Mouse (Mus musculus): ENCODE results near the gene Sart3. TPM values are rescaled to one million over a fixed set of nuclear protein-coding genes. Genes with fewer than 3 reads are reported as not detected.

Sart3 gene
- total RNA-seq, 2 experiments from 2014 or later: 29.1 to 35.0 TPM

DNA sequence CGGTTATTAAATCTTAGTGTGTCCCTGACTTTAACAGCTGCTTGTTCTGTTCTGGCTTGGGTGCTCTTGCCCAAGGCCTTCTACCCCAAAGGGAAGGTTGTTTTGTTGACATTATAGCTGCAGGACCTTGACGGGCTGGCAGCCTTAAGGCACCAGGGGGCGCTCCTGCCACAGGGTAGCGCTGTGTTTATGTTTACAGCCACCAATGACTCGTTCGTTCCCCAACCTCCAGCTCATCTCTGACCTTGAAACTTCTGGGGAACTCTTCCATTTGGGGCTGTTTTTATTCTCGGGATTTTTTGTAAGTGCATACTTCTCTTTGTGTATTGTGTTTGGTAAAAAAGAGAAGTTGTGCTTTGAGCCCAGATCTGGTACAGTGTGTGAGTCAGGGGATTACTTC, 1.4 kb upstream of the Sart3 start:
- intact Hi-C loops (cut with DNase I): loop anchor here (1.0 to 5.0 kb wide), 3 partner anchors 42 to 179 kb away; no protein-coding TSS in a partner anchor
- DNase-seq (ENCODE audit: extremely low spot score in 1 of 2, low spot score in 2 of 2): peak; percentile 73 to 88

DNA sequence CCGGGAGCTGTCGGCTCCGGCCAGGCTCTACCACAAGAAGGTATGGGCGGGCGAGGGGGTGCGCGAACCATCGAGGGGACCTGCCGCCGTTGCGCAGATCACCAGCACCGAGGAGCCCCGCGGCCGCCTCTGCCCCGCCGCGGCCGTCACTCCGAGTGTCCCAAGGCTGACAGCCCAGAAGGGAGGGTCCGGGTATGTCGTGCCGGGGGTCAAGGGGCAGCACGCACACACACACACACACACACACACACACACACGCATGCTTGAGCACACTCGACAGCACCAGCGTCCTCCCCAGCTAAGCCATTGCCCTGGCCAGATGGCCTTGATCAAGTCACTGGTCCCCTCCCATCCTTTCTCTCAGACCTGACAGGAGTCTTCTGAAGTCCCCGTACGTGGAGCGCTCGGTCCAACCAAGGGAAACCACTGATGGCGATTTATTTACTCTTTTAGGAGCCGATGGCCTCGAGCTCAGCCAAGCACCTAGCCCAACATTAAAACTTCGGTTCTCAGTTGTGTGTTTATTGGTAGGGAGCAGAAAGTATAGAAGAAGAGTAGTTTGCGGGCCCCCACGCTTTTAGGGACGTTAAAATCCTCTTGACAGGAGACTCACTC, 702 bp upstream of the Sart3 start:
- intact Hi-C loops (cut with DNase I): loop anchor here (1.0 to 5.0 kb wide), 3 partner anchors 42 to 179 kb away; no protein-coding TSS in a partner anchor
- no peak for DNase-seq (ENCODE audit: extremely low spot score in 1 of 2, low spot score in 2 of 2)

DNA sequence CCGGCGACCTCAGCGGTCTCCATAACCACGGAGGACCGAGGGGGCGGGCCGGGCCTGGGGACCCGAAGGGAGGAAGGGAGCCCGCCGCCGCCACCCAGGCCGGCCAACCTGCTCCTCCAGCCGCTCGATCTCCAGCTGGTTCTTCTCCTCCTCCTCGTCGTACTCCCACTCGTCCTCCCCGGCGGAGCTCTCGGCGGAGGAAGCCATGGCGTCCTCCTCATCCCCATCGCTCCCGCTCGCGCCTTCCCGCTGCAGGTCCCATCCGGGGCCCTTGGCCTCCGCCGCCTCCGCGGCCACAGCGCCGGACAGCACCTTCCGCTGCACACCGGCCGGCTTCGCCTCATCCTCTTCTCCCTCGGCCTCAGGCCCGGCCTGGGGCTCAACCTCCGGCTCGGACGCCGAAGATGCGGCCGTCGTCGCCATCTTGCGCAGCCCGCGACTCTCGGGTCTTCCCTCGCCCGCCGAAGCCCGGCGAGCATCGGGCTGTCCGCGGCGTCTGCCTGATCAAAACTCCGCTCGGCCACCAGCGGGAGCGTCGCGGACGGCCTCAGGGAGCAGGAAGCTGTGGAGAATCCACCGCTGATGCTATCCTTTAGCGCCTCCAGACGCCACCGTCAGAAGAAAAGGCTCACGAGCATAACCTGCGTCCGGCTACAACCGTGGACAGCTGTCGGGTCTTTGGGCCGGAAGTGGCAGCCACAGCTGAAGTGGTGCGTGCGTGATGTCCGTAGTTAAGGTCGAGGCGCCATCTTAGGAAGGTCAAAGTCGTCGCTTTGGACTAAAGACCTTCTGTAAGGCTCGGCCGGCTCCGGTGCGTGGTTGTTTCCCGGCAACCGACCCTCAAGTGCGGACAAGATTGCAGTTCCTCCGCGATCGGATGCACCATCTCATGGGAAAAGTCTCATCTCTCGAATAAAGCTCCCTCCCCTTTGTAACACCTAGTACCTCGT, 822 bp downstream of the Sart3 start:
- intact Hi-C loops (cut with DNase I): loop anchor here (2.0 to 5.0 kb wide), 2 partner anchors 73 to 181 kb away; no protein-coding TSS in a partner anchor
- peak; percentile 88 to 90 for DNase-seq (ENCODE audit: extremely low spot score in 1 of 2, low spot score in 2 of 2)

DNA sequence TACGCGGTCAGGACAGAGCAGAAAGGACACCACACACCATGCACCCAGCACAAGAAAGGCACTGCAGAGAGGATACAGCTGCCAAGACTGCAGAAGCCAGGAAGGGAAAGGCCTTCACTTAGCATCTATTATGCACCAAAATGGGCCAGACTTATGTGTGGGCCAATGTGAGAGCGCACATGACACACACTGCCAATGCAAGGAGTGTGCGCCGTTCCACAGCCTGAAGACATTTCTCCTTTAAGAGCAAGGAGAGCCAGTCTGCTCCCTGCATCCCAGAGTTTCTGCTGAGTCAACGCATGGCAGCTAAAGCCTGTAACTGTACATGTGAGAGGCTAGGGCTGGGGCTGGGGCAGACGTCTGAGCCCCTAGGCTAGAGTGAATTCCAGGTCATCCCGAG, 3.5 kb downstream of the Sart3 start:
- intact Hi-C loops (cut with DNase I): no loop called here
- DNase-seq (ENCODE audit: extremely low spot score in 1 of 2, low spot score in 2 of 2): no peak

DNA sequence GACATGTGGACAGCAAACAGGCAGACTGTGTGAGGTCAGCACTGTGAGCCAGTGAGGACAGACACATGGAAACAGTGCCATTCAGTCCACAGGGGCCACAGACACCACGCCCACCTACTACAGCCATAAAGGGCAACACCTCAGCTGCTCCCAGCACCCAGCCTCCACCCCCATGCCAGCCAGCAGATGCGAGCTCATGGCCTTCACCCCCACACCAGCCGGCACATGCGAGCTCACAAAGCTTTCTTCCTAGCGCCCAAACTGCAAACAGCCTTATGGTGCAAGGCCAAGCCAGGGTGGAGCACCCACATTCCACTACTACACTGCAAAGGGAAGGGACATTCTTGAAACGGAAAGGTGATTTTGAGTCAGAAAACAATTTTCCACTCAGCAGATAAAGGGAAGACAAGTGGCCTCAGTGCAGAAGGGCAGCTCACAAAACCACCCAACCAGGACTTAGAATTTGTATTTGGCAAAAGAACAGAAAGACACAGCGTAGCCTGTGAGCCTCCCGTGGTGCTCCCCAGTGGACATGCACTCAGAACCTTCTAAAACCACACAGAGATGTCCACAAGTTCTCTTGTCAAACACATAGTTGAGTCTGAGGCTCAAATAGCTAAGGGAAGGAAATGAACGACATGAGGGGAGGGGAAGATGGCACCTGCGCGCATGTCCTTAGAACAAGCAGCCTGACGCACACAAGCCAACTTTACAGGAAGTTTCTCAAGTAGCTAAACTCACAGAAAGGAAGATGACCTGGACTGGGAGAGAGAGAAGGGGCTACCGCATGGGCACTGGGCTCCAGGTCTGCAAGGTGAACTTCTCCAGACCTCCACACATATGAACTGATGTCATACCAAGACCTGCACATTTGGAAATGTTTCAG, 6.4 kb downstream of the Sart3 start:
- no peak for DNase-seq (ENCODE audit: extremely low spot score in 1 of 2, low spot score in 2 of 2)
- intact Hi-C loops (cut with DNase I): no loop called here

DNA sequence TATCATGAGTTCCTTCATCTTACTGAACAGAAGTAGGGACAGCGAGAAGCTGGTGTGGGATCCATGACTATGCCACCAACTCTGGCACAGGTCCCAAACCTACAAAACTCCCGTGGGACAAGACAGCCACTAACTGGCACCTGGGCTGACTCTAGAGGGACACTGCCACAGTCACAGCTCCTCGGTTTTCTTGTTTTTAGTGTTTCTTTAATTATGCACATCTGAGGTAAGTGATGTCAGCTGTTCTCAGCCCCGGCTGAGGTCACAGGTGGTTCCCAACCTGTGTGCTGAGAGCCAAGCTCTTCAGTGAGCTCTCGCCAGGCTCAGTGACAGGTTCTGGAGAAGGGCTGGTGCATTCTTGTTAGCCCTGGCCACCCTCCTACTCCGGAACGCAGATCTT, 7.9 kb downstream of the Sart3 start:
- intact Hi-C loops (cut with DNase I): no loop called here
- no peak for DNase-seq (ENCODE audit: extremely low spot score in 1 of 2, low spot score in 2 of 2)

DNA sequence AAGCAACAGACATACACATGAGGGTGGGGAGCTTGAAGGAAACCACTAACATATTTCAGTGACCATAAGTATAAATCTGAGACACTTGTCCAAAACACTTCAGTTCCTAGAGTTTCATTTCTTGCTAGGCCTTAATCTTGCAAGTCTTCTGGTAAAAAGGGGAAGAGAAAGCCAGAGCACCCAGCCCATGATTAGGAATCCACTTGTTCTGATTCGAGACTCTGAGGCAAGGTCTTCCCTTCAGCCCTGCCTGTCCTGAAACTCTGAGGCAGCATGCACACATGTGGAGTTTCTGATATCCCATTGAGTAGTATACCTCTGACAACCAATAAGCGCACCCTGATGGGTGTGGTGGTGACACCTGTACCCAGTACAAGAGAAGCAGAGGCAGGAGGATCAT, 10.7 kb downstream of the Sart3 start:
- no peak for DNase-seq (ENCODE audit: extremely low spot score in 1 of 2, low spot score in 2 of 2)
- intact Hi-C loops (cut with DNase I): no loop called here

DNA sequence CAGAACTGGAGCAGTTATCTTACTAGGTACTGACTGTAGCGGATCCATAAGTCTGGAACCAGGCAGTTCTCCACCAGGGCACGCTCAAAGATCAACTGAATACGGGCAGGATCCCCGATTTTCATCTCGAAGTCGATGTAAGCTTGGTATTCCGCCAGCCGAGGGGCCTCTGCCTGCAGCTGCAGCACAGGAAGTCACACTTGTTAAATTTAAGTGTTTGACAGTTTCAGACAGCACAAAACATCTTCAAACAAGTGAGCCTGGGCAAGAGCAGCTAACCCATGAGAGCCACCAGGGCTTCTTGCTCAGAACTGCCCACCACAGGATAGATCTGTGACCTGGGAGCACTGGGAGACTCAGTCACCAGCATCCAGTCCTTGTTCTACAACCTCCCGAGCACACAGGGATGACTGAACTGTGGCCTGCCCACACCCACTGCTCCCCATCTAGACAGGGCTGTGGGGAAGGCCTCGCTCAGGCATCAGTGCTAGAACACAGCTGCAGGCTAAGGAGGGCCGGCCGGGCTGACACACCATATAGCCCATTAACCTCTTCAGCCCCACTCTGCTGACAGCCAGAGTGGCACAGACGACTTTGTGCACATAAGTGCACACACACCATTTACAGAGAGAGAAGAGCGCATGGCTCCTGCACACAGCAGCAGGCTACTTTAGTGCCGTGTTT, 16.8 kb downstream of the Sart3 start:
- intact Hi-C loops (cut with DNase I): no loop called here
- DNase-seq (ENCODE audit: extremely low spot score in 1 of 2, low spot score in 2 of 2): no peak

DNA sequence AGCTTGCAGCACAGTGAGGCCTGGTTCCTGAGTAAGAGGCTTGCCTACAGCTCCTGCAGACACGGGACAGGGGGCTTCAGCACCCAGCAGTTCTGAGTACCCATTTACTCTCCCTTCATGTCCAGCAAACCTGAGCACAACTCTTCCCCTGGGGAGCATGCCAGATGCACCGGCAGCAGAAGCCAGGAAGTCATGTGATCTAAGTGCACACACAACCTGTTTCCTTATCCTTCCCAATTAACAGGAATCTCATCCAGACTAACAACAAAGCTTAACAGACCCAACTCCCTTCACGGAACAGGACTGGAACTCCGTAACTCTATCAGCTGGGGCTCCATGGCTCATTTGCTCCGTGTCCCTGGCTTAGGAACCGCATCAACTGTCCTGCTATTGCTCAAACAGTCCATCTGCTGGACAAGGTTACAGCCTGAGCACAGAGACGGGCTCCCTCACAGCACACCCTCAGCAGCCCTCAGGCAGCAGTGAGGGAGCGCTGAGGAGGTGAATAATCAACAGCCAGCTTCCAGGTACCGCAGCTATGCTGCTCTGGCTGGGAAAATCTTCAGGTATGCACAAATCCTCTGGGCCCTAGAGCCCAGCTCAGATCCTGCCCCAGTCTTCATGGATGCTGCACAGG, 20.7 kb downstream of the Sart3 start:
- intact Hi-C loops (cut with DNase I): no loop called here

DNA sequence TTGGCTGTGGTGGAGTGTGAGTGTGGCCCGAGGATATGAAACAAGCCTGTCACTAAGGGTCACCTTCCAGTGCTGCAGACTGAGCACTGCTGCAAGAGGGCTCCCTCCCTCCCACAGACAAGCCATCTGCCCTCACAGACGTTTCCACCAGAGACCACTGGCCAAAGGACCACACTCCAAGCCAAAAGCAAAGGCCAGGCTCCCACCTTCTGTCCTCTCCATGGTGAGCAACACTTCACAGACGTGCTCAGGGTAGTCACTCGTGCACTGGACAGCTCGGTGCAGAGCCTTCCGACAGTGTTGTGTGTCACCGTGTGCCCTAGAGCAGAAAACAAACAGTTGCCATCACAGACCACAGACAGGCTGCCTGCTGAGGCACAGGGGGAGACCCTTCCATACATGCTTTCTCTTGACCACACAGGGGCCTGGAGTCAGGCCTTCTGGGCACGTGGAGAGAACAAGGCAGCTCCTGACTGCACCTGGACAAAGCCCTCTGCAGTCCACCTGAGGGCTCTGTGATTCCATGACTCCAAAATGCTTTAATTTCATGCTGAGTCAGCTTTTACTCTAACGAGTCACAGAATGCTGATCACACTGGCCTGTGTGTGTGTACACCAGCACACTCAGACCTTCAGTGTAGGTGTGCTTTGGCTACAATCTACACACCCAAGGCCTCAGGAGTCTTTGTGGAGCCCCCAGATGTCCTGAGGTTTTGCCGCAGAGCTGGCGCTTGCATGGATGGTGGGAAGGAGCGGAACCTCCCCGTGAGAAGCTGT, 23.6 kb downstream of the Sart3 start:
- no peak for DNase-seq (ENCODE audit: extremely low spot score in 1 of 2, low spot score in 2 of 2)
- intact Hi-C loops (cut with DNase I): no loop called here

More for the DNA sequence above, 20.7 kb downstream of the Sart3 start:
- DNase-seq (ENCODE audit: extremely low spot score in 1 of 2, low spot score in 2 of 2): no peak

DNA sequence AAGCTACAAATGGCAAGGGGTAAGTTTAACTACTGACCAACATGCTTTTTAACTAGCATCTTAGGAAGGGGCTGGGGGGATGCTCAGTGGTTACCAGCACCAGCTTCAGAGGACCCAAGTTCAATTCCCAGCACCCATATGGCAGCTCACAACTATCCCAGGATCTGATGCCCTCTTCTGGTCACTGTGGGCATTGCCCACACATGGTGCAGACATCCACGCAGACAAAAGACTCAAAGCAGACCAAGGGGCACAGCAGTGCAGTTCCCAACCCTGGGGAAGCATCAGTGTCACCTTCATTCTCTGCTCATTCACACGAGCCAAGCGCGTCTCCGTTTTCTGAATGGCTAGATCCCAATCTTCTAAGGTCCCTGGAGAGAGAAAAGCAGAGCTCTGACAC, 24.7 kb downstream of the Sart3 start:
- DNase-seq (ENCODE audit: extremely low spot score in 1 of 2, low spot score in 2 of 2): no peak
- intact Hi-C loops (cut with DNase I): no loop called here

DNA sequence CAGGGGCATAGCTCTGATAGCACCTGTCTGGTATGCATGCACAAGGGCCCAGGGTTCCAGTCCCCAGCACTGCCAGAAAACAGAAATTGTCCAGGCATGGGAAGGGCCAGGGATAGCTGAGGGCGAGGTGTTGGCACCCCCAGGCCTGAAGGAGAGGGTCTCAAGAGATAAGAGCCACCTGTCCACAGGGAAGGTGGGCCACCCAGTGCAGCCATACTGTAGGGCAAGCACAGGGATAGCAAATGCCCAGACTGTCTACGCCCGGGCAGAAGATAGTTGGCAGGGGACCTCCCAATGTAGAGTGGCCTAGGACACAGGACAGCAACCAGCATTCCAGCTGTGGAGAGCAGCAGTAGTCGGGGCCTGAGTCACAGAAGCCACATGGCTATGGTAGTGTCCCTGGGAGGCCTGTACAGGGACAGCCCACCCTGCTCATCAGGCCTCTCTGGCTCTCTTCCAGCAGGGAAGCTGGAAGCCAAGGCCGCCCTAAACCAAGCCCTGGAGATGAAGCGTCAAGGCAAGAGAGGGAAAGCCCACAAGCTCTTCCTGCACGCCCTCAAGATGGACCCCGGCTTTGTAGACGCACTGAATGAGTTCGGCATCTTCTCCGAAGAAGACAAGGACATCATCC, 34.6 kb downstream of the Sart3 start:
- intact Hi-C loops (cut with DNase I): loop anchor here (10.0 kb wide), 1 partner anchor 463 kb away; no protein-coding TSS in a partner anchor
- no peak for DNase-seq (ENCODE audit: extremely low spot score in 1 of 2, low spot score in 2 of 2)

DNA sequence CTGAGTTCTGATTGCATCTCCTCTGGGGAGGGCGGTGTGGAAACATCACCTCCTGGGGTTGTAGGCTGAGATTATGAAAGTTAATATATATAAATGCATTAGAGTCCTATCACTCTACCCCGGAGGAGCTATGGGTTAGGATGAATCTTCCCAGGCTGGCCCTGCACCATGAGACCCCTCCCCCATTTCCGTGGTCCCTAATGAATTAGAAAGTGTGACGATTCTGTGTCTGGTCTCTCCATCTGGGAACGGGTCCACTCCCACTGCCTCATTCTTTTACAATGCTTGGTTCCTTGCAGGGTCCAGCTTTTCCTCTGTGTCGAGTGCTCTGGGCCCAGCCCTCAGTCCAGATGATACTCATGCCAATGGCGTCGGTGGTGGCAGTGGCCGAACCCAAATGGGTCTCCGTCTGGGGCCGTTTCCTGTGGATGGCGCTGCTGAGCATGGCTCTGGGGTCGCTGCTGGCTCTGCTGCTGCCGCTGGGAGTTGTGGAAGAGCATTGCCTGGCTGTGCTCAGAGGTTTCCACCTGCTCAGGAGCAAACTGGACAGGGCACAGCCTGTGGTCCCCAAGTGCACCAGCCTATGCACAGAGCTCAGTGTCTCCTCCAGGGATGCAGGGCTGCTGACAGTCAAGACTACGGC, 35.7 kb downstream of the Sart3 start:
- intact Hi-C loops (cut with DNase I): loop anchor here (10.0 kb wide), 1 partner anchor 462 kb away; no protein-coding TSS in a partner anchor

DNA sequence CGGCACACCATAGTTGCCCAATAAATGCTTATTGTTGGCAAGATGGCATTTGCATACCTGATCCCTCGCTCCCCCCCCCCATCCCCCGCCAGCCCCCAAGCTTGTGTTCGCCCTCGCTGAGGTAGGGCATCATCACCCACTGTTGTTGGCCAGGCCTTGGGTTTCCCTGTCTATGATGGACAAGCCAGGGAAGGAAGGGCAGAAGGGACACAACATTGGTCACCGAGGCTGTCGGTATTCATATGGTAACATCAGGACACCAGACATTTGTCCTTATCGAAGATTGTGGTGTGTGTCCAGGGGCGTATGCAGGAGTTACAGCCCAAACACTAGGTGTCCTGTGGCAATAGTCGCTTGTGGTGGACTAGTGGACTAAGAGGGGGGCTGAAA, 36.2 kb downstream of the Sart3 start:
- DNase-seq (ENCODE audit: extremely low spot score in 1 of 2, low spot score in 2 of 2): no peak
- intact Hi-C loops (cut with DNase I): loop anchor here (10.0 kb wide), 1 partner anchor 461 kb away; no protein-coding TSS in a partner anchor

More for the DNA sequence above, 35.7 kb downstream of the Sart3 start:
- peak in 1 of 2 experiments; percentile 59 for DNase-seq (ENCODE audit: extremely low spot score in 1 of 2, low spot score in 2 of 2)

DNA sequence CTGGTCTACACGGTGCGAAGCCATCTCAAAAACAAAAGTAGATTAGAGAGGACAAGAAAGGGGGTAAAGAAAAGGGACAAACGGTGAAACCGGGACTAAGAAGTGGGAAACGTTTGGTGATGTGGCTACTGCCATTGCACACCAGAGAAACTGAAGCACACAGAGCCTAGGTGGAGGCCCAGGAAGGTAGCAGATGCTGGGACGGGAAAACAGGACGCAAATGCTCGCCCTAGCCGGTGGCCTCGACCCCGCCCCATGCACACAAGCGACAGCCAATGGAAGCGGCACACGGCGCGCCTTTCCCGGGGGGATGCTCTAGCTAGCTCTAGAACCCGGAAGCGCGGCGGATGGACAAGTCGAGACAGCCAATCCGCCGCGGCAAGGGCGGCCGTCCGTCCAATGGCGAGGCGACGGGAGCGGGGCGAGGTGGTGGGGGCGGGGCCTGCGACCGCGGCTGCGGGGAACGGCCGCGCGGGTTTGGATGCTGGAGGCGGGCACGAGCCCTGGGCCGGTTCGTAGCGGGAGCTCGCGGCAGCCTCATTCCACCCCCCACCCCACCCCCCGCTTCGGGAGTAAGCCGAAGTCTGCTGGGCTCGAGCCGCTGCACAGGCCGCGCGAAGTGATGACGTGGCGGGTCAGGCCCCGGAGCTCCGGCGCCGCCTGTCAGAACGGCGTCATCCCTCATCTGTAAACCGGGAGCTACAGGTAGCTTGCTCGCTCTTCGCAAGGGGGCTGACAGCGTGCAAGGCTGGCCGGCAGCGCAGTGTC, 36.8 kb downstream of the Sart3 start, which contains the start of gene Ficd:
TSS of gene Ficd (plus strand) at position 459 of the 768 bp plus-strand sequence.
- DNase-seq (ENCODE audit: extremely low spot score in 1 of 2, low spot score in 2 of 2): peak; percentile 89 to 98
- intact Hi-C loops (cut with DNase I): loop anchor here (10.0 kb wide), 1 partner anchor 461 kb away; no protein-coding TSS in a partner anchor
